Mouse (Mus musculus): ENCODE data around the gene 4632433K11Rik.

The 4632433K11Rik gene

DNA sequence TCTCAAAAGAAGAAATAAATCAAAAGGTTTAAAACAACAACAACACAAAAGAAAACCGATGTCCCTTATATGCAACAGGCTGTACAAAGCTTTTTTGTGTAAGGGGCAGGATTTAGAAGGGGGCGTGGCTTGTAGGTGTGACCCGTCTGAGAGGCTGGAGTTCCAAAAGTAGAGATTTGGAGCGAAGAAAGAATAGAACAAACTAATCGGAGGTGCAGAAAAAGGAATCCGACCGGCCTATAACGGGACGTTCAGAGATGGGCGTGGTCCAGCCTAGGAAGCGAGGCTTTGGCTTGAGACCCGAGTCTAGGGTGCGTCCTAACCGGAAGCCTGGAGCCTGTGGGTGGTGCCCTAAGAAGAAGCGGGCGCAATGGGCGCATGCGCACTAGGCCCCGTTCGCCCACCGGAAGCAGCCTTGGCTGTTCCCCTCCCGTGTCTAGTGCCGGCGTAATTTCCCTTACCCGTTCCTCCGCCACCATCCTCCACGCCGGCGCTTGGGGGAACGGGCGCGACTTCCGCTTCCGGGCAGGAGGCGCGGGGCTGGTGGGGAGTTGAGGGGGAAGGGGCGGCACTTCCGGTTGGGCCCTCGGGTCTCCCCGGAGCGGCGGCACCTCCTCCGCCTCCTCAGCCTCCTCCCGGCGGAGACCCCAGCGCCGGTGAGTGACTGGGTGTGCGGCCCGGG, 13.8 kb upstream of the 4632433K11Rik start, which contains the start of the genes Zfp865 and Ccdc106:
Gene Zfp865, plus strand, starts transcription at position 377 of the 682 bp plus-strand sequence.
Gene Ccdc106, plus strand, starts transcription at position 554 of the 682 bp plus-strand sequence.
- peak; percentile 99 for DNase-seq

DNA sequence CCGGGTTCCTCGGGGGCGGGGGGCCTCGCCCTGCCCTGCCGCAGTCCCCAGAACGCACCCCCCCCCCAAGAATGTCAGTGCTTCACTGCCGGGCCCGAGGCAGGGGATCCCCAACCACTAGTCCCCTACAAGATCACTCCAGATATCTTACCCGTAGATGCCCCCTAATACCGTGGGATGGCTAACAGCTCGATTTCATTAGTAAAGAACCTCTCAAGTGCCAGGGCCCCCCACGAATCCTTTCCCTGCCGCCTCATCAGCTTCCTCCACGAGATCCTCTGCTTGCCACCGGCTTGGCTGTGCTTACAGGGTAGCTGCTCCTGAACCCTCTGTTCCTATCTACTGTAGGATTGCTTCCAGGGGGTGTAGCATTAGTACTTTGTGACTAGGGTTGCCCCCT, 13.2 kb upstream of the 4632433K11Rik start:
- DNase-seq = no peak

DNA sequence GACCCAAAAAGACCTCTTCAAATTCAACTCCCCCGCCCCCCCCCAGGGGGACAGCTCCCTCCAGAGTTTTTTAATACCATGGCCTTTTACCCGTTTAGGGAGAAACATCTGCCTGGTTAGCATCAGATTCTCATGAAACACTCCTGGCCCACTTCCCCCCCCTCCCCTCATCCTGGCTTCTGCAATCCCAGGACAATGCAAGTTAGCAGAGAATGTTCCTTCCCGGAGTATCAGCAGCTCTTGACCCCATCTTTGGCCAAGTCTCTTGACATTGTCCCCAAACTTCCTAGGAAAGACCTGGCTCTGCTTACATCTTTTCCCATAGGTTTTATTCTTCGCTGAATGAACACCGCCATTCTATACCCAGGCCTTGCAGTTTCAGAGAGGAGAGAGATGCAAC, 12.7 kb upstream of the 4632433K11Rik start:
- no peak for DNase-seq

DNA sequence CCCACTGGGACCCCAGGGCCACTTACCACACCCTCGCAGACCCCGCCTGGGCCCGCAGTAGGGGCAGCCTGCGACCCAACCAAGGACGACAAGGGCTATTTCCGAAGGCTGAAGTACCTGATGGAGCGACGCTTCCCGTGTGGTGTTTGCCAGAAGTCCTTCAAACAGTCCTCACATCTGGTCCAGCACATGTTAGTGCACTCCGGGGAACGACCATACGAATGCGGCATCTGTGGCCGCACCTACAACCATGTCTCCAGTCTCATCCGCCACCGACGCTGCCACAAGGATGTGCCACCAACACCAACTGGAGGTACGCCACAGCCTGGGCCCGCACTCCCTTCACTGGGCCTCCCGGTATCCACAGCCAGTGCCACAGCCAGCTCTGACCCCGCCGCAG, 4.4 kb upstream of the 4632433K11Rik start:
- no peak for DNase-seq

DNA sequence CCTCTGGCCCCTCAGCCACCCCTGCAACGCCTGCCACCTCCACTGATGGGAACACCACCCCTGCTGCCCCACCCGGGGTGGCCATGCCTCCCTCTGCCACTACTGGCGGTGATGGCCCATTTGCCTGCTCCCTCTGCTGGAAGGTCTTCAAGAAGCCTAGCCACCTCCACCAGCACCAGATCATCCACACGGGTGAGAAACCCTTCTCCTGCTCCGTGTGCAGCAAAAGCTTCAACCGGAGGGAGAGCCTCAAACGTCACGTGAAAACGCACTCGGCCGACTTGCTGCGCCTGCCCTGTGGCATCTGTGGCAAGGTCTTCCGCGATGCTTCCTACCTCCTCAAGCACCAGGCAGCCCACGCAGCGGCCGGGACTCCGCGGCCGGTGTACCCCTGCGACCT, 4.0 kb upstream of the 4632433K11Rik start:
- DNase-seq = no peak

DNA sequence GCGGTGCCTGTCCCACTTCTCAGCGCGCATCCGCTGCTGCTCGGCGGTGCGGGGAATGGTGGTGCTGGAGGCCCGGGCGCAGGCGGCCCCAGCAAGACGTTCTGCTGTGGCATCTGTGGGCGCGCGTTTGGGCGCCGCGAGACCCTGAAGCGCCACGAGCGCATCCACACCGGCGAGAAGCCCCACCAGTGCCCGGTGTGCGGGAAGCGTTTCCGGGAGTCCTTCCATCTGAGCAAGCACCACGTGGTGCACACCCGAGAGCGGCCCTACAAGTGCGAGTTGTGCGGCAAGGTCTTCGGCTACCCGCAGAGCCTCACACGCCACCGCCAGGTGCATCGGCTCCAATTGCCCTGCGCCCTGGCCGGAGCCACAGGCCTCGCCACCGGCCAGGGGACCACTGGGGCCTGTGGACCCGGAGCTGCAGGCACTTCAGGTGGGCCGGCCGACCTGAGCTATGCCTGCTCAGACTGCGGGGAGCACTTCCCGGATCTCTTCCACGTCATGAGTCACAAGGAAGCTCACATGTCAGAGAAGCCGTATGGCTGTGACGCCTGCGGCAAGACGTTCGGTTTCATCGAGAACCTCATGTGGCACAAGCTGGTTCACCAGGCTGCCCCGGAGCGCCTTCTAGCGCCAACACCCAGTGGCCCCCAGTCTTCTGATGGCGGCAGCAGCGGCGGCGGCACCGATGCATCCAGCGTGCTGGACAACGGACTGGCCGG, 3.2 kb upstream of the 4632433K11Rik start:
- DNase-seq = no peak

DNA sequence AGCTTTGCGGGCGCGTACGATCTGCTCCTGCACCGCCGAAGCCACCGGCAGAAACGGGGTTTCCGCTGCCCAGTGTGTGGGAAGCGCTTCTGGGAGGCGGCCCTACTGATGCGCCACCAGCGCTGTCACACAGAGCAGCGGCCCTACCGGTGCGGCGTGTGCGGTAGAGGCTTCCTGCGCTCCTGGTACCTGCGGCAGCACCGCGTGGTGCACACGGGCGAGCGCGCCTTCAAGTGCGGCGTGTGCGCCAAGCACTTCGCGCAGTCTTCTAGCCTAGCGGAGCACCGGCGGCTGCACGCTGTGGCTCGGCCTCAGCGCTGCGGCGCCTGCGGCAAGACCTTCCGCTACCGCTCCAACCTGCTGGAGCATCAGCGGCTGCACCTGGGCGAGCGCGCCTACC, 2.4 kb upstream of the 4632433K11Rik start:
- DNase-seq = no peak

DNA sequence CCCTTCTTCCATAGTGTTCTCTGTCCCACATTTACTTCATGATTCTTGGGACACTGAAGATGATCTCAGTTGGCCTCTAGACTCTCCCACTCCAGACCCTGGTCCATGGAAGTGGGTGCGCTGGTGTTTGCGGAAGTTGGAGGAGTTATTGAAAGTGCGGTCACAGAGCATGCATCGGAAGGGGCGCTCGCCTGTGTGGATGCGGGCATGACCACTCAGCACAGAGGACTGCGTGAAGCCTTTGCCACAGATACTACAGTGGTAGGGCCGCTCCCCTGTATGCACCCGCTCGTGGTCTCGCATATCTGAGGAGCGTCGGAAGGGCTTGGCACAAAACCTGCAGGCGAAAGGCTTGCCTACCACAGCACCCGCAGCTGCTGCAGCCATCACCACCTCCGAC, 1.7 kb downstream of the 4632433K11Rik start:
- DNase-seq = no peak

DNA sequence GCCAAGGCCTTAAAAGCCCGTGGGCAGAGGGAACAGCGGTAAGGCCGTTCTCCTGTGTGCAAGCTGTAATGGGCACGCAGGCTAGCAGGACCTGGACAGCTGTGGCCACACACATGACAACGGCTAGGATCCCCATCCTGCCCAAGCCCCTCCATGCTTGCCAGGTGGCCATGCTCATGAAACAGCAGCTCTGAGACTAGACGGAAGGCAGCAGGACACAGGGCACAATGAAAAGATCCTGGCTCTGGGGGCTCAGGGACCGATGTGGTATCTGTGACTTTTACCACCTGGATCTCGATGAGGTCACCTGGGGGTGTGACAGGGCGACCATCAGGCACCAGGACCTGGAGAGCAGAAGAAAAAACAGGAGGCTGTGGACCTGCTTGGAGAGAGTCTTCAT, 2.2 kb downstream of the 4632433K11Rik start:
- no peak for DNase-seq

DNA sequence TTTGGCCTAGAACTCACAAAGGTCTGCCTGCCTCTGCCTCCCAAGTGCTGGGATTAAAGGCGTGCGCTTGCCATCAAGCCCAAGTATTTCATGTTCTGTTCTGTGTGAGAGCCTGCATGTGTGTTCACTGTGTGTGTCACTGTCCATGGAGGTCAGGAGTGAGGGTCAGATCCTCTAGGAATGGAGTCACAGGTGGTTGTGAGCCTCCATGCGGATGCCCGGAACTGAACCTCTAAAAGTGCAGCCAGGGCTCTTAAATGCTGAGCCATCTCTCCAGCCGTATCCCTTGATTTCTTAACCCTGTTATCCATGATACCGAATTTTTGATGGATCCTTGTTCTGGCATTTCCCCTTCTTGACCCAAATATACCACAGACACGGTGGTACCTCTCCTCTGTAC, 3.1 kb downstream of the 4632433K11Rik start:
- DNase-seq = no peak

DNA sequence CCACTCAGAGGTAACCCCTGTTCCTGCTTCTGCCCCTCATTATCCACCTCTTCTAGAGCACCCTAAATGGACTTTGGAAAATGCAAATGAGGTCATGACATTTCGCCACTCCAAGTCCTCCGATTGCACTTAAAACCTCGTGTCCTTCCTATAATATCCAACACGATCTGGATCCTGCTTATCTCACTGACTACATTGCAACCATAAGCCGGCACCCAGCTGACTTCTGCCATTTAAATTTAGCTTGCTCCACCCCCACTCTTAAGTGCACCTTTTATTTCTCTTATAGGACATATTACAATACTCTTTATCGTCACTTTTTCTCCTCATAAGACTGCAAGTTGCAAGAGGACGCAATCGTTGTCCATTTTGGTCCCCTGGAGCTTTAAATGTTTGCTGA, 3.5 kb downstream of the 4632433K11Rik start:
- no peak for DNase-seq

DNA sequence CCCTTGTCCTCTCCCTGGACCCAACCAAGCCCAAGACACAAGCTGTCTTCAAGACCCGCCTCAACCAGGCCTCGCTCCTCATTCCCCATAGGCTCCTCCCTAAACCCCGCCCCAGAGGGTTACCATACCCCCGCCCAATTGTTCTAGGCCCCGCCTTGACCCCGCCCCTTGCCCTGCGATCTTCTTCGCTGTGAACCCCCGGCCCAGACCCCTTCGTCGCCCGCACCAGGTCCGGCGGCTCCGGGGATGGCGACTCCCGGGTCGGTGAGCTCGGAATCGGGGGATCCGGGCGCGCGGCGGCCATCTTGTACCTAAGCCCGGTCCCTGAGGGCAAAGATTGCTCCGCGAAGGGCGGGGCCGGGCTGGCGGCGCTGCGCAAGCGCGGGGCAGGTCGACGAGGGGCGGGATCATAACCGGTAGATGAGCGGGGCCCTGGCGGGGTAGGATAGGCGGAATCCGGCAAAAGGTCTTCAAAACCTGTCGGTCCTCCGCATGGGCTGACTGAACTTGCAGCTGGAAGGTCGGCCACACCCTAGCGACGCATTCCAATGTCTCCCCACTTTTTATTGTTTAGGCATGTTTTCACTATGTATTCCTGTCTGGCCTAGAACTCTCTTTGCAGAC, 4.3 kb downstream of the 4632433K11Rik start, which contains the start of gene Zfp784:
Gene Zfp784, minus strand, starts transcription at position 338 of the 624 bp plus-strand sequence.
- peak; percentile 91 for DNase-seq

DNA sequence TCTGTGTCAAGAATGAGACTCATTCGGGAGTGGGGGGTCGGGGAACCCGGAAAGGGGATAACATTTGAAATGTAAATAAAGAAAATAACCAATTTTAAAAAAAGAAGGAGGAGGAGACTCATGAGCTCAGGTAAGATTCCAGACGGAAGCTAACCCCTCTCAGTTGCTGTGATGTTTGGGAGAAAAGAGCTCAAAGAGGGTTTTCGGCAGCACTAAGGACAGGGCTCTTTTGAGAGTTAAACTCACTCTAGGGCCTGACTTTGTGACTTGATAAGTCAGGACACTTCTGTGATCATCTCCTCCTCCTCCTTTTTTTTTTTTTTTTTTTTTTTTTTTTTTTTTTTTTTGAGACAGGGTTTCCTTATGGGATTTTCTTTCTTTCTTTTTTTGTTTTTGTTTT, 5.0 kb downstream of the 4632433K11Rik start:
- DNase-seq = no peak

DNA sequence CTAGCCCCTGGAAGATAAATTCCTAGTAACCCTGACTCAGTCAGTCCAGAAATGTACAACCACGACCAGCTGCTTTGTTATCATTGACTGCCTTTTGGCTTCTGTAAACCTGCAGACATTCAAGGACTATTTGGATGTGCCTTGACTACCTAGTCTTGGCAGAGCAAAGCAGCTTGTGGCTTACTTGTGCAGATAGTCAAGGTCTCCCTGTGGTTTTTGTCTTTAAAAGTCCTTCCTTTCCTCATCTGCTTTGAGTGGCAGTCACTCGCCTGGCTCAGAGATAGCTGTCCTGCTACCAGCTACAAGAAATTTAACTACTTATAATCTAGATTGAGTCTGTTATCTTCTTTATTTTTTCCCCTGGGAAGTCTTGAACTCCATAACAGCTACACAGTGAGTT, 11.1 kb downstream of the 4632433K11Rik start:
- no peak for DNase-seq

DNA sequence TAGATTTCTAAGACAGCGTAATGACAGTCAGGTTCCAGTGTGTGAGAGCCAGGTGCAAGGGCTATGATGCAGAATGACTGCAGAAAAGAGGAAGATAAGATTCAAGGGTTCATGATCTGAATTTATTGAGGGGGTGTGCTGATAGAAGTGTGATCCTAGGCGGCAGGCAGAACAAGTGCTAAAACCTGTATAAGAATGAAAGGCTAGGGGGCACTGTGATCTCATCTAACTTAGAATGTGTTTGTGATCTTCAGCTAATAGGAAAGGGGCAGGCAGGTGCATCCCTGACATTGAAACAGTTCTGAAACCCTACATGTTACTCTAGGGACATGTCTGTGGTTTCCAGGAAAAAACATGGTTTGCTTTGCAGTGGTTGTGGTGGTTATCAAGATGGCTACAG, 12.2 kb downstream of the 4632433K11Rik start:
- no peak for DNase-seq

DNA sequence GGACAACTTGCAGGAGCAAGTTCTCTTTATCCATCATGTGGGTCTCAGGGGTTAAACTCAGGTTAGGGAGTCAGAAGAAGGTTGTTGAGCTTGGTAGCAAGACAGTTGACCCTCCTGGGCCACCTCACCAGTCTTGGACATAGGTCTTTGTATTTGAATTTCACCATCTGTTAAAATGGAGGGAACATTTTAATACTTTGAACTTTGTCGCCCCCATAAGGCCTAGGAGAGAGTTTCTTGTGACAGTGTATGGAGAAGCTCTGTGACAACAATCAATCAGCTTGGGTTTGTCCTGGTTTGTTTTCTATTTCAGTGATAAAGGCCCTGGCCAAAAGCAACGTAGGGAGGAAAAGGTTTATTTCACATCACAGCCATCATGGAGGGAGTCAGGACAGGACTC, 13.4 kb downstream of the 4632433K11Rik start:
- DNase-seq = no peak

DNA sequence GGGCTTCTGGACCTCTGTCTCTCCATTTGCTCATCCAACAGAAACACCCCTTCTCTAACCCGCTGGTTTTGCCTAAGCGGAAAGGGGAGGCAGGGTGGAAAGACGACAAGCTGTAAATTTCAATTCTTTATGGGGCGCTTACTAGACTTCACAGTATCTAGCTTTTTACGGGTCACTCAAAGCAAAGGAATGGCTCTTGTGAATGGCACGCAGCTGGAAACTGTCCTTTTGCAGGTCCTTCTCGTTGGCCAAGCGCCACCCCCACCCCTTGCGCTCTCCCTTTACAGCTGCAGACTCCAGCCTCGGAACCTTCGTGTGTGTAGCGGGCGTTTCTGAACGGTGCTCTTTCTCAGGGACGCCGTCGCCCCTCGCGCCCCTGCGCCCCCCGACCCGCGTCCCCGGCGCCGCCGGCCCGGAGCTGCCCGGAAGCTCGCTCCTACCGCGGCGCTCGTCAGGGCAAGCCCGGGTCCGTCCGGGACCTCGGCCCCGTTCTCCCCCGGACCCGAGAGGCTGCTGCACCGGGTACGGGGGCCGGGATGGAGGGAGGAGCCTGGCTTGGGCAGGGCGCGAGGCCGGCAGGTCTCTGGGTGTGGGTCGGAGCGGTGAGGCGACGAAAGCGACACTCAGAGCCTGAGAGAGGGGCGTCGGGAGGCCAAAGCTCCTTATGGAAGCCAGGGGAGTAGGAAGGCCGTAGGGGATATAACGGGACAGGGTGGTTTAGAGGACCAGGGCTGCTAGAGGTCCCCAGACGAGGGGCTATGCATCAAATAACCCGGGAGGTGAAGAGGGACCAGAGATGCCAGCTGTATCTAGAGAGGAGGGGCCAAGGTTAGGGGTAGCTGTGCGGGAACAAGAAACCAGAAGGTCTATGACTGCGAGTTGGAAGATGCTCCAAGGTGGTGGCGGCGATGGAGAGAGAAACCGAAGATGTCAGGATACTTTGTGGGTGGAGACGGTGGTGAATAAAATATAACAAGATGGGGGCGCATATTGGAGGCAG, 17.6 kb downstream of the 4632433K11Rik start, which contains the start of gene Zfp580:
Gene Zfp580, plus strand, starts transcription at position 346 of the 1,000 bp plus-strand sequence.
- DNase-seq = peak; percentile 83

DNA sequence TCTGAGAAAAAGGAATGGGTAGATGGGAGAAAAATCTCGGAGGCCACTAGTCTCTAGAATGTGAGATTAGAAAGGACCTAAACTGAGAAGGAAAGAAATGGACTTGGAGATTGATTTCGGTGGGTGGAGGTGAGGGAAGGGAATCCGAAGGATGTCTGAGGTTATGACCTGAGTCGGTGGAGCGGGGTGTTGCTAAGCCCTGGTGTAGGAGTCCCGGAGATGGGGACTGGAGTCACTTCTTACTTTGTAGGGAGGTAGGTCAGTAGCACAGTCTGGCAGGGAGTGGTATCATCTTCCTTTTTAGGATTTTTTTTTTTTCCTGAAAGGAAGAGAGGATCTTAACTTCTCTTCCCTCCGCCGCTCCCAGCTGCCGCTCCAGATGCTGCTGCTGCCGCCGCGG, 18.5 kb downstream of the 4632433K11Rik start:
- no peak for DNase-seq

DNA sequence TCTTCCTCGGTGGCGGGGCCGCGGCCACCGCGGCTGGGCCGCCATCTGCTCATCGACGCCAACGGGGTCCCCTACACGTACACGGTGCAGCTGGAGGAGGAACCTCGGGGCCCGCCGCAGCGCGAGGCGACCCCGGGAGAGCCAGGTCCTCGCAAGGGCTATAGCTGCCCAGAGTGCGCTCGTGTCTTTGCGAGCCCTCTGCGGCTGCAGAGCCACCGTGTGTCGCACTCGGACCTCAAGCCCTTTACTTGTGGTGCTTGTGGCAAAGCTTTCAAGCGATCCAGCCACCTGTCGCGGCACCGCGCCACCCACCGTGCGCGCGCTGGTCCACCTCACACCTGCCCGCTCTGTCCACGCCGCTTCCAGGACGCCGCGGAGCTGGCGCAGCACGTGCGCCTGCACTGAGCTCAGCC, 19.0 kb downstream of the 4632433K11Rik start:
- DNase-seq = no peak

DNA sequence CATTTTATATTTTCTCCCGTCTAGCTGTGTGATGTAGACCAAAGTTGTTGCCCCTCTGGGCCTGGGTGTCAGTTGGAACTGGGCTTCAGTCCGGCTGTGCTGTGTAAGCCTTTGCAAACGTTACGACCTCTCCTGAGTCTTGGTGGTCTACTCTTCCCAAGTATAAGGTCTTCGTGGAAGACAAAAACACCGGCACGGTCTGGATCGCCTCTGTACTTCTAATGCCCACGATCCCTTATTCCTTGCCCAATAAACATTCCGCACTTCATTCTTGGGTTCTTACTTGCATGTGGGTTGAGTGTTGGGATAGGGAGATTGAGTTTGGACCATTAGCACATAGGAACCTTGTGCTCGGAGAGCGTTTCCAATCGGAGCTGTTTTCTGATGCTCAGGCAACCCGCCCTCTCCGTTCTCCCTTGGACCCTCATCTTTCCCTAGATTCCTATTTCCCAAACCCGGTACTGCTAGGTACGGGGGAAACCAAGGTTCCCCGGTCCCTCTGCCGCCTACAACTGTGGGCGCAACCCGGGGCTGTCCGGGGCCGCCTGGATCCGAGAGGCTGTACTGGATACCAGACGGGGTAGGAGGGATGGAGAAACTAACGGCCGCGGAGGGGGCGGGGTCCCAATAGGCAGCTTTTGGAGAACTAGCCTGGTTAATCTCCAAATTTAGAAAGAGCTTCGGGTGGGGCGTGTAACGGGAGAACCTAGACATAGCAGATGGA, 19.7 kb downstream of the 4632433K11Rik start:
- DNase-seq = no peak

DNA sequence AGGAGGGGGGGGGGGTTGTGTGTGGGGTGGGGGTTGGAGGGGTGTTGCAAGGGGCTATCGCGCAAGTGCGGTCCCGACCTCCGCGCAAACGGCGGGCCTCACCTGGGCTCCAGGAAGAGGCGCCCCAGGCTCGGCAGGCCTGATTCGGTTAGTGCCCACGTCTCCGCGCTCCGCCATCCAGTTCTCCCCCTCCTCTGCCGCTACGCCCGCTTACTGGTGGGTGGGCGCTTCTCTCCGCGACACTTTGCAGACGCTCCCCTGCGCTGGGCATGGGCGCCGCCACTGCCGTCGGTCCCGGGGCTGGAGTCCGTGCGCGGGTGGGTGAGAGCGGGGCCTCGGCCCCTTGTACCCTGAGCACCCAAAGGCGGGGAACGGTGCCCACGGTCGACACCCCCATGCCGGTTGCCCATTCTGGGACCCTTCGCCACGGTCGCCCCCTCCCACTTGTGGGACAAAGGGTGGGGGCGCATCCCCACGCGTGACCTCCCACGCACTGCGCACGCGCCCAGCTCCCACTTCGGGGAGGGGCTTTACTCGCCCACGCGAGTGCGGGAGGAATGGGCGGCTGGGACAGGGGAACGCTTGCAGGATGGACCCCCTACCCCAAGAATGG, 22.8 kb downstream of the 4632433K11Rik start:
- peak; percentile 84 for DNase-seq

All from right cerebral cortex, postnatal 4 days (tissue).